Mouse (Mus musculus) limb, embryonic 13.5 days (tissue): Measurements from ENCODE around the gene Setd1a. TPM values are rescaled to one million over a fixed set of nuclear protein-coding genes. Genes with fewer than 3 reads are reported as not detected.
A peak's percentile ranks its signal among the peaks of the same experiment; 100 is the strongest.

ENCODE experiments used
- ATAC-seq: fragments of 200-750 bp; cut with Nextera tagmentation; 2 replicates; pipeline ENCODE4 v1.8.0; 2017; ENCODE audit warnings: low read depth, moderate number of reproducible peaks, moderate TSS enrichment; ENCODE audit not compliant: low FRiP score
- H3K27ac ChIP-seq: fragments of 300-500 bp; sonication (generic); 2 replicates; pipeline ENCODE4 v1.5.1; 2015; ENCODE audit warnings: inconsistent platforms, mild to moderate bottlenecking, moderate library complexity
- H3K27me3 ChIP-seq: fragments of 300-500 bp; sonication (generic); 2 replicates; pipeline ENCODE4 v1.6.1; 2015; ENCODE audit warnings: mild to moderate bottlenecking, inconsistent platforms
- H3K36me3 ChIP-seq: fragments of 300-500 bp; sonication (generic); 2 replicates; pipeline ENCODE4 v1.6.1; 2015; ENCODE audit warnings: inconsistent platforms, mild to moderate bottlenecking, moderate library complexity
- H3K4me1 ChIP-seq: fragments of 300-500 bp; sonication (generic); 2 replicates; pipeline ENCODE4 v1.6.1; 2015; ENCODE audit warnings: inconsistent platforms
- H3K4me2 ChIP-seq: fragments of 300-500 bp; sonication (generic); replicated peaks from 2 replicates; pipeline ENCODE4 v1.6.1; 2015; ENCODE audit warnings: inconsistent platforms, mild to moderate bottlenecking, moderate library complexity
- H3K4me3 ChIP-seq: fragments of 300-500 bp; sonication (generic); 2 replicates; pipeline ENCODE4 v1.5.1; 2015; ENCODE audit warnings: moderate library complexity, mild to moderate bottlenecking, inconsistent platforms
- H3K9ac ChIP-seq: fragments of 300-500 bp; sonication (generic); 2 replicates; pipeline ENCODE4 v1.6.1; 2015; ENCODE audit warnings: mild to moderate bottlenecking, inconsistent platforms
- H3K9me3 ChIP-seq: fragments of 300-500 bp; sonication (generic); 2 replicates; pipeline ENCODE4 v1.6.1; 2016; ENCODE audit warnings: inconsistent platforms
- WGBS: fragments of 180-500 bp; shearing (Covaris S2); methylation state at CpG from one replicate; pipeline ENCODE4 v1.1.7; 2015; 5-methylcytosine and 5-hydroxymethylcytosine counted together
- polyA plus RNA-seq: library from polyadenylated mRNA; unstranded; fragments of >200 nt; fragmentation: Nextera tagmentation; extraction: Ambion mirVana; gene quantifications from 2 replicates; pipeline ENCODE4 v1.2.1, GENCODE M21; 2015

The Setd1a gene
- polyA plus RNA-seq, 1 experiment from 2014 or later = 30.8 TPM

GRCm38 (mm10) chr7:127750131-127751127 lies 26.0 kb upstream of the Setd1a start:
- WGBS = 82% methylated on average over 16 of the region's 19 CpGs
- Histone ChIP-seq H3K4me3 (no peak overlapping the region), H3K9me3 (no peaks in the 10 kb centered on the region), H3K27ac (no peak overlapping the region), H3K4me2 (no peak overlapping the region), H3K27me3 (no peaks in the 10 kb centered on the region), H3K4me1 (peaks cover 29% of the 10 kb centered on the region), H3K9ac (no peak overlapping the region), H3K36me3 (peaks cover 76% of the 10 kb centered on the region)
- no peak for ATAC-seq

- H3K9ac ChIP-seq = 0 out of 2 replicates have a peak overlapping the region, but pooled peaks have one; percentile 48
- ATAC-seq = no peak
- no peak overlapping the region for H3K4me2 ChIP-seq
- H3K27ac ChIP-seq = no peak overlapping the region
- peaks cover 39% of the 10 kb centered on the region for H3K4me1 ChIP-seq
- H3K4me3 ChIP-seq = no peak overlapping the region
- H3K27me3 ChIP-seq = no peaks in the 10 kb centered on the region
- peaks cover 88% of the 10 kb centered on the region for H3K36me3 ChIP-seq
- 93% methylated on average over 5 of the region's 5 CpGs for WGBS
- H3K9me3 ChIP-seq = no peaks in the 10 kb centered on the region
Observed at GRCm38 (mm10) chr7:127751619-127752018, 24.9 kb upstream of the Setd1a start.

GRCm38 (mm10) chr7:127752069-127752468 lies 24.4 kb upstream of the Setd1a start:
- peaks cover 43% of the 10 kb centered on the region for H3K4me1 ChIP-seq
- H3K4me3 ChIP-seq = no peak overlapping the region
- H3K4me2 ChIP-seq = no peak overlapping the region
- no peaks in the 10 kb centered on the region for H3K27me3 ChIP-seq
- WGBS = 96% methylated on average over 27 of the region's 27 CpGs
- ATAC-seq = no peak
- 0 out of 2 replicates have a peak overlapping the region, but pooled peaks have one; percentile 48 for H3K9ac ChIP-seq
- no peaks in the 10 kb centered on the region for H3K9me3 ChIP-seq
- no peak overlapping the region for H3K27ac ChIP-seq
- H3K36me3 ChIP-seq = peaks cover 93% of the 10 kb centered on the region

- WGBS = 70% methylated on average over 5 of the region's 5 CpGs
- 0 out of 2 replicates have a peak overlapping the region, but pooled peaks have one; percentile 13 for H3K9ac ChIP-seq
Observed at GRCm38 (mm10) chr7:127753158-127753557, 23.3 kb upstream of the Setd1a start.

GRCm38 (mm10) chr7:127753741-127754140 lies 22.7 kb upstream of the Setd1a start:
- Histone ChIP-seq H3K9ac (no peak overlapping the region), H3K27me3 (no peaks in the 10 kb centered on the region), H3K4me2 (no peak overlapping the region), H3K36me3 (peaks cover 100% of the 10 kb centered on the region), H3K27ac (no peak overlapping the region), H3K9me3 (no peaks in the 10 kb centered on the region), H3K4me3 (no peak overlapping the region), H3K4me1 (peaks cover 29% of the 10 kb centered on the region)
- ATAC-seq = no peak
- WGBS = 88% methylated on average over 7 of the region's 7 CpGs

More at GRCm38 (mm10) chr7:127753158-127753557, 23.3 kb upstream of the Setd1a start:
- H3K4me3 ChIP-seq = no peak overlapping the region
- H3K4me1 ChIP-seq = peaks cover 32% of the 10 kb centered on the region
- no peak overlapping the region for H3K27ac ChIP-seq
- no peak for ATAC-seq
- no peak overlapping the region for H3K4me2 ChIP-seq
- no peaks in the 10 kb centered on the region for H3K9me3 ChIP-seq
- peaks cover 100% of the 10 kb centered on the region for H3K36me3 ChIP-seq
- no peaks in the 10 kb centered on the region for H3K27me3 ChIP-seq

GRCm38 (mm10) chr7:127759716-127760115 lies 16.8 kb upstream of the Setd1a start:
- H3K4me2 ChIP-seq = 0 out of 2 replicates have a peak overlapping the region, but pooled peaks have one; percentile 3

GRCm38 (mm10) chr7:127760478-127760877 lies 16.0 kb upstream of the Setd1a start:
- Histone ChIP-seq H3K4me1 (peaks cover 31% of the 10 kb centered on the region), H3K9ac (0 out of 2 replicates have a peak overlapping the region, but pooled peaks have one; percentile 19), H3K4me3 (no peak overlapping the region), H3K4me2 (no peak overlapping the region), H3K27ac (no peak overlapping the region; the same call in 1 of the 2 replicates), H3K36me3 (peaks cover 84% of the 10 kb centered on the region), H3K9me3 (no peaks in the 10 kb centered on the region), H3K27me3 (no peaks in the 10 kb centered on the region)
- 74% methylated on average over 3 of the region's 3 CpGs for WGBS
- no peak for ATAC-seq

More at GRCm38 (mm10) chr7:127759716-127760115, 16.8 kb upstream of the Setd1a start:
- Histone ChIP-seq H3K27ac (peak overlapping the region; percentile 44; the same call in 1 of the 2 replicates), H3K36me3 (peaks cover 84% of the 10 kb centered on the region), H3K27me3 (no peaks in the 10 kb centered on the region), H3K9ac (peak overlapping the region; percentile 43; the same call in 1 of the 2 replicates), H3K9me3 (no peaks in the 10 kb centered on the region), H3K4me3 (peak overlapping the region; percentile 5; the same call in 1 of the 2 replicates), H3K4me1 (peaks cover 31% of the 10 kb centered on the region)
- no peak for ATAC-seq
- WGBS = 14% methylated on average over 6 of the region's 6 CpGs

GRCm38 (mm10) chr7:127761026-127761425 lies 15.4 kb upstream of the Setd1a start:
- Histone ChIP-seq H3K4me1 (peaks cover 27% of the 10 kb centered on the region), H3K9ac (0 out of 2 replicates have a peak overlapping the region, but pooled peaks have one; percentile 19), H3K4me2 (no peak overlapping the region), H3K27me3 (no peaks in the 10 kb centered on the region), H3K4me3 (no peak overlapping the region), H3K9me3 (no peaks in the 10 kb centered on the region), H3K36me3 (peaks cover 84% of the 10 kb centered on the region), H3K27ac (no peak overlapping the region)
- no peak for ATAC-seq
- 42% methylated on average over 7 of the region's 7 CpGs for WGBS

- H3K4me2 ChIP-seq = no peak overlapping the region
- no peak overlapping the region for H3K27ac ChIP-seq
- no peak for ATAC-seq
- no peaks in the 10 kb centered on the region for H3K9me3 ChIP-seq
- no peaks in the 10 kb centered on the region for H3K27me3 ChIP-seq
- 93% methylated on average over 4 of the region's 4 CpGs for WGBS
- H3K4me3 ChIP-seq = no peak overlapping the region
- H3K4me1 ChIP-seq = peaks cover 22% of the 10 kb centered on the region
- H3K9ac ChIP-seq = no peak overlapping the region
- peaks cover 82% of the 10 kb centered on the region for H3K36me3 ChIP-seq
Observed at GRCm38 (mm10) chr7:127763642-127764041, 12.8 kb upstream of the Setd1a start.

- ATAC-seq = no peak
- Histone ChIP-seq H3K9me3 (no peaks in the 10 kb centered on the region), H3K4me3 (no peak overlapping the region), H3K9ac (no peak overlapping the region), H3K4me2 (no peak overlapping the region), H3K4me1 (peaks cover 14% of the 10 kb centered on the region), H3K27me3 (no peaks in the 10 kb centered on the region), H3K27ac (no peak overlapping the region), H3K36me3 (peaks cover 73% of the 10 kb centered on the region)
- WGBS = 86% methylated on average over 2 of the region's 2 CpGs
Observed at GRCm38 (mm10) chr7:127765756-127766155, 10.7 kb upstream of the Setd1a start.

- WGBS = 81% methylated on average over 17 of the region's 17 CpGs
- H3K9me3 ChIP-seq = no peaks in the 10 kb centered on the region
- peaks cover 61% of the 10 kb centered on the region for H3K36me3 ChIP-seq
- peaks cover 17% of the 10 kb centered on the region for H3K4me1 ChIP-seq
- no peak overlapping the region for H3K27ac ChIP-seq
- no peak overlapping the region for H3K4me2 ChIP-seq
- H3K4me3 ChIP-seq = no peak overlapping the region
- H3K9ac ChIP-seq = no peak overlapping the region
- no peak for ATAC-seq
- no peaks in the 10 kb centered on the region for H3K27me3 ChIP-seq
Observed at GRCm38 (mm10) chr7:127766851-127767609, 9.4 kb upstream of the Setd1a start.
